Mouse (Mus musculus) thymus, adult 2 months (tissue): ENCODE measurements around the gene Rab3a. TPM values are rescaled to one million over a fixed set of nuclear protein-coding genes. Genes with fewer than 3 reads are reported as not detected.

Experiments used
- DNase-seq: peaks from one replicate; pipeline ENCODE4 v3.0.0; 2021
- H3K27ac ChIP-seq: fragments of 200-500 bp; 2 replicates; pipeline ENCODE4 v1.5.1; 2012; ENCODE audit warnings: low read length, control low read depth; ENCODE audit not compliant: control insufficient read depth, insufficient read depth
- H3K27me3 ChIP-seq: fragments of 200-500 bp; 2 replicates; pipeline ENCODE4 v1.6.1; 2012; ENCODE audit warnings: mild to moderate bottlenecking, low read length, moderate library complexity, mixed read lengths; ENCODE audit not compliant: control insufficient read depth, insufficient read depth
- H3K36me3 ChIP-seq: fragments of 200-500 bp; 2 replicates; pipeline ENCODE4 v1.6.1; 2012; ENCODE audit warnings: mild to moderate bottlenecking, low read length, moderate library complexity; ENCODE audit not compliant: control insufficient read depth, insufficient read depth
- H3K4me1 ChIP-seq: fragments of 200-500 bp; replicated peaks from 2 replicates; pipeline ENCODE4 v1.6.1; 2012; ENCODE audit warnings: low read length; ENCODE audit not compliant: control insufficient read depth, insufficient read depth
- H3K4me3 ChIP-seq: fragments of 200-500 bp; 2 replicates; pipeline ENCODE4 v1.5.1; 2012; ENCODE audit warnings: mild to moderate bottlenecking, low read length, control low read depth, moderate library complexity; ENCODE audit not compliant: control insufficient read depth, insufficient read depth
- CTCF ChIP-seq: fragments of 200-500 bp; IDR thresholded peaks from 2 replicates; pipeline ENCODE4 v1.5.1; 2012; ENCODE audit warnings: mild to moderate bottlenecking, control low read depth, low read length, moderate library complexity, borderline replicate concordance; ENCODE audit not compliant: control insufficient read depth, poor library complexity, insufficient read depth; ENCODE audit errors: extremely low read depth
- POLR2A ChIP-seq: fragments of 200-500 bp; IDR thresholded peaks from 2 replicates; pipeline ENCODE4 v1.6.1; 2012; ENCODE audit warnings: mild to moderate bottlenecking, low read length, control low read depth, moderate library complexity; ENCODE audit not compliant: control insufficient read depth, poor library complexity, insufficient read depth; ENCODE audit errors: extremely low read depth
- WGBS: fragments of 180-500 bp; shearing (Covaris S2); methylation state at CpG from one replicate; pipeline ENCODE4 v1.1.7; 2018; 5-methylcytosine and 5-hydroxymethylcytosine counted together
- polyA plus RNA-seq: library from polyadenylated mRNA; depleted of rRNA; stranded (reverse); fragments of >200 nt; gene quantifications from 2 replicates; pipeline ENCODE4 v1.2.3, GENCODE M21; 2012

Gene Rab3a
- polyA plus RNA-seq, 1 experiment = 20.8 TPM

- WGBS = 37% methylated on average over 3 of the region's 3 CpGs
- no peak for DNase-seq
- Histone ChIP-seq H3K36me3 (no peaks in the 10 kb centered on the region), H3K27ac (no peak overlapping the region), H3K4me3 (no peak overlapping the region), H3K4me1 (peaks cover 9% of the 10 kb centered on the region), H3K27me3 (peaks cover 10% of the 10 kb centered on the region)
- TF ChIP-seq CTCF (no peak), POLR2A (no peak)
Measured at GRCm38 (mm10) chr8:70738211-70738610, 16.3 kb upstream of the Rab3a start.

GRCm38 (mm10) chr8:70741661-70742060, 12.8 kb upstream of the Rab3a start:
- Histone ChIP-seq H3K27ac (no peak overlapping the region), H3K27me3 (peaks cover 17% of the 10 kb centered on the region), H3K4me1 (peaks cover 21% of the 10 kb centered on the region), H3K36me3 (no peaks in the 10 kb centered on the region), H3K4me3 (no peak overlapping the region)
- no peak for DNase-seq
- no peak for TF ChIP-seq POLR2A
- no peak for TF ChIP-seq CTCF
- WGBS = 75% methylated on average over 5 of the region's 5 CpGs

- peaks cover 21% of the 10 kb centered on the region for H3K4me1 ChIP-seq
- H3K27me3 ChIP-seq = peaks cover 17% of the 10 kb centered on the region
- no peak overlapping the region for H3K4me3 ChIP-seq
- H3K36me3 ChIP-seq = no peaks in the 10 kb centered on the region
- DNase-seq = no peak
- no peak for TF ChIP-seq CTCF
- TF ChIP-seq POLR2A = no peak
- no peak overlapping the region for H3K27ac ChIP-seq
- 89% methylated on average over 11 of the region's 11 CpGs for WGBS
Measured at GRCm38 (mm10) chr8:70742176-70742575, 12.3 kb upstream of the Rab3a start.

- Histone ChIP-seq H3K4me3 (no peak overlapping the region), H3K27me3 (peaks cover 17% of the 10 kb centered on the region), H3K4me1 (peaks cover 18% of the 10 kb centered on the region), H3K27ac (no peak overlapping the region), H3K36me3 (no peaks in the 10 kb centered on the region)
- no peak for TF ChIP-seq POLR2A
- no peak for TF ChIP-seq CTCF
- WGBS = 8% methylated on average over 38 of the region's 38 CpGs
- DNase-seq = no peak
Measured at GRCm38 (mm10) chr8:70742981-70743655, 11.4 kb upstream of the Rab3a start.

- 5% methylated on average over 48 of the region's 48 CpGs for WGBS
- no peak for TF ChIP-seq POLR2A
- H3K27me3 ChIP-seq = peaks cover 17% of the 10 kb centered on the region
- H3K4me1 ChIP-seq = peaks cover 14% of the 10 kb centered on the region
- no peak overlapping the region for H3K27ac ChIP-seq
- peak overlapping the region; percentile 29 for H3K4me3 ChIP-seq
- DNase-seq = no peak
- H3K36me3 ChIP-seq = no peaks in the 10 kb centered on the region
Measured at GRCm38 (mm10) chr8:70743656-70744590, 10.6 kb upstream of the Rab3a start.

GRCm38 (mm10) chr8:70744806-70745205, 9.7 kb upstream of the Rab3a start:
- Histone ChIP-seq H3K27me3 (peaks cover 17% of the 10 kb centered on the region), H3K27ac (no peak overlapping the region), H3K4me3 (no peak overlapping the region), H3K36me3 (no peaks in the 10 kb centered on the region), H3K4me1 (peaks cover 14% of the 10 kb centered on the region)
- WGBS = 52% methylated on average over 11 of the region's 11 CpGs
- DNase-seq = no peak
- TF ChIP-seq CTCF (no peak), POLR2A (no peak)
